Mouse (Mus musculus) central nervous system, embryonic 11.5 days (tissue): ENCODE results near the gene Sertm1. TPM values are rescaled to one million over a fixed set of nuclear protein-coding genes. Genes with fewer than 3 reads are reported as not detected.

ENCODE experiments used
- polyA plus RNA-seq: library from polyadenylated mRNA; depleted of rRNA; stranded (reverse); fragments of >200 nt; gene quantifications from 2 replicates; pipeline ENCODE4 v1.2.3, GENCODE M21; 2012; rRNA removed

The Sertm1 gene
- 1.8 and 2.0 TPM in 2 replicates for polyA plus RNA-seq

GRCm38 (mm10) chr3:54915643-54916071 lies at the start of gene Sertm1:
TSS of gene Sertm1 (minus strand) at chr3:54915887.

Other genes with a start within 250 kb of the Sertm1 start
- 71.1 and 122 TPM in 2 replicates for gene Supt20, start 223.1 kb downstream of the Sertm1 start, polyA plus RNA-seq
- not detected in 2 replicates for gene Gm21958, start 201.5 kb downstream of the Sertm1 start, polyA plus RNA-seq
- 161 and 178 TPM in 2 replicates for gene Exosc8, start 180.5 kb downstream of the Sertm1 start, polyA plus RNA-seq
- 27.1 and 36.2 TPM in 2 replicates for gene Alg5, start 180.3 kb downstream of the Sertm1 start, polyA plus RNA-seq
- gene Smad9, start 160.3 kb downstream of the Sertm1 start, polyA plus RNA-seq: 0.60 and 2.2 TPM in 2 replicates
- gene Rfxap, start 108.1 kb downstream of the Sertm1 start, polyA plus RNA-seq: 49.3 and 64.2 TPM in 2 replicates
- 2.7 and 2.8 TPM in 2 replicates for gene Ccna1, start 139.6 kb upstream of the Sertm1 start, polyA plus RNA-seq
- gene Spg20, start 196.2 kb upstream of the Sertm1 start, polyA plus RNA-seq: 27.5 and 40.9 TPM in 2 replicates
- 0.04 and 0.21 TPM in 2 replicates for gene Ccdc169, start 221.5 kb upstream of the Sertm1 start, polyA plus RNA-seq